Mouse (Mus musculus) midbrain, postnatal 0 days (tissue): ENCODE measurements around the gene Pigs. TPM values are rescaled to one million over a fixed set of nuclear protein-coding genes. Genes with fewer than 3 reads are reported as not detected.

ENCODE experiments used
- ATAC-seq: fragments of 200-750 bp; cut with Nextera tagmentation; 2 replicates; pipeline ENCODE4 v1.8.0; 2017; ENCODE audit warnings: moderate number of reproducible peaks, mild to moderate bottlenecking, moderate TSS enrichment, moderate library complexity; ENCODE audit not compliant: low FRiP score
- DNase-seq: peaks from one replicate; pipeline ENCODE4 v3.0.0-alpha.2; 2015; ENCODE audit warnings: low spot score
- H3K27ac ChIP-seq: fragments of 300-500 bp; sonication (generic); 2 replicates; pipeline ENCODE4 v1.5.1; 2014; ENCODE audit warnings: low read depth, mild to moderate bottlenecking, low read length, mixed read lengths
- H3K27me3 ChIP-seq: fragments of 300-500 bp; sonication (generic); 2 replicates; pipeline ENCODE4 v1.6.1; 2014; ENCODE audit warnings: low read length, control low read depth, mixed read lengths; ENCODE audit not compliant: insufficient read depth
- H3K36me3 ChIP-seq: fragments of 300-500 bp; sonication (generic); 2 replicates; pipeline ENCODE4 v1.6.1; 2014; ENCODE audit warnings: low read length, control low read depth, mixed read lengths; ENCODE audit not compliant: insufficient read depth
- H3K4me1 ChIP-seq: fragments of 300-500 bp; sonication (generic); 2 replicates; pipeline ENCODE4 v1.6.1; 2014; ENCODE audit warnings: mild to moderate bottlenecking, control low read depth, antibody characterized with exemption, low read length, mixed read lengths; ENCODE audit not compliant: insufficient read depth
- H3K4me2 ChIP-seq: fragments of 300-500 bp; sonication (generic); 2 replicates; pipeline ENCODE4 v1.6.1; 2014; ENCODE audit warnings: low read depth, mild to moderate bottlenecking, low read length, mixed read lengths; ENCODE audit not compliant: poor library complexity, severe bottlenecking
- H3K4me3 ChIP-seq: fragments of 300-500 bp; sonication (generic); 2 replicates; pipeline ENCODE4 v1.5.1; 2014; ENCODE audit warnings: low read depth, mild to moderate bottlenecking, low read length, moderate library complexity
- H3K9ac ChIP-seq: fragments of 300-500 bp; sonication (generic); replicated peaks from 2 replicates; pipeline ENCODE4 v1.6.1; 2014; ENCODE audit warnings: mild to moderate bottlenecking, low read length, moderate library complexity, mixed read lengths; ENCODE audit not compliant: poor library complexity, severe bottlenecking
- H3K9me3 ChIP-seq: fragments of 300-500 bp; sonication (generic); 2 replicates; pipeline ENCODE4 v1.6.1; 2016; ENCODE audit warnings: low read length, control low read depth
- CTCF ChIP-seq: IDR thresholded peaks from 2 replicates; pipeline ENCODE4 v1.5.1; 2016; ENCODE audit warnings: antibody characterized with exemption, mild to moderate bottlenecking
- WGBS: fragments of 180-500 bp; shearing (Covaris S2); extraction: QIAGEN DNeasy Blood & Tissue Kit; methylation state at CpG from one replicate; pipeline ENCODE4 v1.1.7; 2014; 5-methylcytosine and 5-hydroxymethylcytosine counted together
- polyA plus RNA-seq: library from polyadenylated mRNA; unstranded; fragments of >200 nt; fragmentation: Nextera tagmentation; extraction: Ambion mirVana; gene quantifications from 2 replicates; pipeline ENCODE4 v1.2.1, GENCODE M21; 2015
- total RNA-seq: library from RNA; depleted of rRNA; stranded (reverse); fragments of >200 nt; gene quantifications from 2 replicates; pipeline ENCODE4 v1.2.3, GENCODE M21; 2014; rRNA removed

Pigs gene
- total RNA-seq = 62.4 and 67.2 TPM in 2 replicates
- polyA plus RNA-seq = 82.6 and 91.0 TPM in 2 replicates

DNA sequence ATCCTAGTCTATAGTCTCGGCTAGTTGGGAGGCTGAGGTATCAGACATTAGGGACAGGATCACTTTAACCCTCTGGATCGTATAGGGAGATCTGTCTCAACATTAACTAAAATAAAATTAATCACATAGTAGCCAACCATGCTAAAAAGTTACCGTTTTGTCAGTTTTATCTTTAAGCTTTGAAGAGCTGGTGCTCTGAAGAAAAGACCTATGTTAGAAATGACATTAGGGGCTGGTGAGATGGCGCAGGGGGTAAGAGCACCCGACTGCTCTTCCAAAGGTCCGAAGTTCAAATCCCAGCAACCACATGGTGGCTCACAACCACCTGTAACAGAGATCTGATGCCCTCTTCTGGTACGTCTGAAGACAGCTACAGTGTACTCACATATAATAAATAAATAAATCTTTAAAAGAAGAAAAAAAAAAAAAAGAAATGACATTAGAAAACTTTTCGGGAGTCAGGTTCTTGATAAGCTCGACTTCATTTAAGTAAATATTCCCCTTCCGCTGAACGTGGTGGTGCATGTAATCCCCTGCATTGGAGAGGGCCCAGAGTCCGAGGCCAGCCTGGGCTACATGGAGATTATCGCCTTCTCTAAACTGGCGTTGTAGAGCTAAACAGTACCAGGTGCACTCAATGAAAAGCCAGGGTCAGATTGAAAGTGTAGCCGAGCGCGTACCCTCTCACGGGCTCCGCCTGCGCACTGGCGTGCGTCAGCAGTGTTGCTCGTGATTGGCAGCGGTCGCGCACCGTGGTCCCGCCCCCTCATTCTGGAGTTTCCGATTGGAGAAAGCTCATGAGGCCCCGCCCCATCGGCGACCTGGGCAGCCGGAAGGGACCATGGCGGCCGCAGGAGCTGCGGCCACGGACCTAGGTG is at the start of gene Pigs:
TSS of gene Pigs (plus strand) at position 782 of the 878 bp plus-strand sequence.
- TF ChIP-seq CTCF = peak; percentile 45; the same call in 1 of the 2 replicates
- H3K4me1 ChIP-seq = peaks cover 5% of the 10 kb centered on the region; the same call in 1 of the 2 replicates
- ATAC-seq = peak; percentile 95
- 12% methylated on average over 37 of the region's 37 CpGs for WGBS
- DNase-seq = peak; percentile 96
- no peaks in the 10 kb centered on the region for H3K27me3 ChIP-seq
- no peaks in the 10 kb centered on the region for H3K9me3 ChIP-seq
- H3K9ac ChIP-seq = peak within 1 kb of the TSS; percentile 79
- H3K4me3 ChIP-seq = peak within 1 kb of the TSS; percentile 78
- H3K36me3 ChIP-seq = peaks cover 6% of the 10 kb centered on the region; the same call in 1 of the 2 replicates
- H3K27ac ChIP-seq = no peak within 1 kb of the TSS
- H3K4me2 ChIP-seq = peak within 1 kb of the TSS; percentile 88

DNA sequence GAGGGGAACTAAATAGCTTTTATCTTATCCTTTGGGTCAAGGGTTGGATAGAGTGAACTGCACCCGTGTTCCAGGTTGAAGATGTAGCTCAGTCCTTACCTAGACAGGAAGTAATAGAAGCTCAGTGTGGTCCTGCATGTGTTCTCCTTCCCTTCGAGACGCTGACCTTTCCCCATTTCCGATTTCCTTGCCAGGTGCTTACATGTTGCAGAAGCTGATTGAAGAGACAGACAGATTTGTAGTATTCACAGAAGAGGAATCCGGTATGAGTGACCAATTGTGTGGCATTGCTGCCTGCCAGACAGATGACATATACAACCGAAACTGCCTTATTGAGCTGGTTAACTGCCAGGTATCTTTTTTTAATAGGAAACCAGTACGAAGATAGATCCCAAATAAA is 49.4 kb upstream of the Pigs start:
- no peaks in the 10 kb centered on the region for H3K9me3 ChIP-seq
- no peak overlapping the region for H3K4me2 ChIP-seq
- no peak for TF ChIP-seq CTCF
- DNase-seq (no peak), ATAC-seq (no peak)
- no peak overlapping the region for H3K27ac ChIP-seq
- H3K27me3 ChIP-seq = no peaks in the 10 kb centered on the region
- H3K4me1 ChIP-seq = no peaks in the 10 kb centered on the region
- 0 out of 2 replicates have a peak overlapping the region, but pooled peaks have one; percentile 8 for H3K9ac ChIP-seq
- 90% methylated on average over 7 of the region's 7 CpGs for WGBS
- H3K4me3 ChIP-seq = no peak overlapping the region
- peaks cover 71% of the 10 kb centered on the region for H3K36me3 ChIP-seq

DNA sequence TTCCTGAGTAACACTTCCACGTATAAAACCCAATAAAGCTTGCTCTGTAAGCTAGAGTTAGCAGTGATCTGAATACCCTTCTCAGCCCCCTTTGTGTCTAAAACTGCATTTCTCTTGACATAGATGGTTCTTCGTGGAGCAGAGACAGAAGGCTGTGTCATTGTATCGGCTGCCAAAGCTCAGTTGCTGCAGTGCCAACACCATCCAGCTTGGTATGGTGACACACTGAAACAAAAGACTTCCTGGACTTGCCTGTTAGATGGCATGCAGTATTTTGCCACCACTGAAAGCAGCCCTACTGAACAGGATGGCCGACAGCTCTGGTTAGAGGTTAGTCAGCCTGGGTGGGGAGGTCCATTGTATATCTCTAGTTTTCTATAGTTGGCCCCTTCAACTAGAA is 48.6 kb upstream of the Pigs start:
- H3K27me3 ChIP-seq = no peaks in the 10 kb centered on the region
- no peak for TF ChIP-seq CTCF
- H3K4me1 ChIP-seq = no peaks in the 10 kb centered on the region
- ATAC-seq = no peak
- peaks cover 71% of the 10 kb centered on the region for H3K36me3 ChIP-seq
- no peak overlapping the region for H3K4me2 ChIP-seq
- H3K4me3 ChIP-seq = no peak overlapping the region
- no peaks in the 10 kb centered on the region for H3K9me3 ChIP-seq
- DNase-seq = peak; percentile 40
- no peak overlapping the region for H3K27ac ChIP-seq
- H3K9ac ChIP-seq = no peak overlapping the region
- 61% methylated on average over 4 of the region's 4 CpGs for WGBS

DNA sequence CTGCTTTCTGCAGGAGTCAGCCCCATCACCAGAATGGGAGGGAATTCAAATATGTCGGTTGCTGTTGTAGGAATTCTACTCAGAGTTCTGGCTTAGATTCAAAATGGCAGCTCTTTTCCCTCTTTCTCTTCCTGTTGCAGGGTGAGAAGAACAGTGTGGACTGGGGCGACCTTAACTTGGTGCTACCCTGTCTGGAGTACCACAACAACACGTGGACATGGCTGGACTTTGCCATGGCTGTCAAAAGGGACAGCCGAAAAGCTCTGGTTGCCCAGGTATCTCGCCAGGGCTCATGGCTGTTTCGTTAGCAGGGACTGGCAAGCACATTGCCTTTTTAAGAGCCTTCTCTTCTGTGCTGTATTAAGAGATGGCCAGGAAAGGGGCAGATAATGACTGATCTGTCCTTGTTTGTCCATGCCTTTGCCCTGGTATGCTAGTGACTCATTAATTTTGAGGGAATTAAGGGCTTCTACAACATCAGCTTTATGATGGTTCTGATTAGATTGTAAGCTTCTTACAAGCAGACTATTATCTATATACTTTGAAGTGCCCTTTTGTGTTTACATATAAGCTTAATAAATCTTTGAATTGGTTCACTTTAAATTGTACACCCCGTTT is 39.0 kb upstream of the Pigs start:
- no peak for TF ChIP-seq CTCF
- H3K4me2 ChIP-seq = no peak overlapping the region
- H3K9me3 ChIP-seq = no peaks in the 10 kb centered on the region
- no peak for ATAC-seq
- no peaks in the 10 kb centered on the region for H3K27me3 ChIP-seq
- H3K36me3 ChIP-seq = peaks cover 46% of the 10 kb centered on the region
- H3K4me3 ChIP-seq = no peak overlapping the region
- 93% methylated on average over 7 of the region's 7 CpGs for WGBS
- H3K4me1 ChIP-seq = no peaks in the 10 kb centered on the region
- H3K9ac ChIP-seq = no peak overlapping the region
- H3K27ac ChIP-seq = no peak overlapping the region
- DNase-seq = no peak

DNA sequence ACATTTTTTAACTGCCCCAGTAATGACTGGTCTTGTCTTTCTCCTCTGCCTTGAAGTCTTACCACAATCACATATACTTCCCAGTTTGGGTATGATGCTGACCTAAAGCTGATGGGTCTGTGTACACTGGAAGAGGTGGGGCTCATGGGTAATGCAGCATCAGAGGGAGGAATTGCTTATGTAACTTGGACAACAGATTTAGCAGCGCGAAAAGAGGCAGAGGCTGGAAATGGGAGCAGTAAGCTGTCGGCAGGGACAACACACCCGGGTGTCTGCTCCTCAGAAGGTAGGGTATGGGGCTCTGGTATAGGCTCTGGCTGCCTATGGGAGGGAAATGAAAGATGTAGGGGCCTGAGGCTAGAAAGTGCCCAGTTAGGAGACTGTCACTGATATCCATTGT is 37.6 kb upstream of the Pigs start, which contains the start of gene BC030499:
TSS of gene BC030499 (plus strand) at position 188 of the 400 bp plus-strand sequence.
- H3K4me1 ChIP-seq = no peaks in the 10 kb centered on the region
- H3K9ac ChIP-seq = no peak within 1 kb of the TSS
- DNase-seq = no peak
- WGBS = 92% methylated on average over 4 of the region's 4 CpGs
- no peaks in the 10 kb centered on the region for H3K27me3 ChIP-seq
- peaks cover 33% of the 10 kb centered on the region for H3K36me3 ChIP-seq
- no peaks in the 10 kb centered on the region for H3K9me3 ChIP-seq
- TF ChIP-seq CTCF = no peak
- H3K4me2 ChIP-seq = no peak within 1 kb of the TSS
- no peak within 1 kb of the TSS for H3K27ac ChIP-seq
- no peak within 1 kb of the TSS for H3K4me3 ChIP-seq
- ATAC-seq = no peak

DNA sequence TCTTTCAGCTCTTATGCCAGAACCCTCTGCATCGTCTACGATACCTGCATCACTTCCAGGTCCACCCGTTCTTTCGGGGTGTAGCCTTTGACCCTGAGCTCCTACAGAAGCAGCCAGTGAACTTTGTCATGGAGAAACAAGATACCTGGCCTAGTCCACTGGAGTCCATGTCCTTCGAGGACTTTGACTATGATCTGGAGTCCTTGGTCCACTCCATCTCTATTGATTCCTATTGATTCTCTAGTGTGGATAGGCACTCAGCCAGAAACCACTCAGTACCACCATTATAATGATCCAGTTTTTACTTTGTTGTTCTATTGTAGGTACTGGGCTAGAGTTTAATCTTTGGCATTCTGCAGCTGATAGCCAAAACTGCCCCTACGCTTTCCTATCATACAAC is 33.6 kb upstream of the Pigs start:
- 98% methylated on average over 6 of the region's 6 CpGs for WGBS
- no peak overlapping the region for H3K9ac ChIP-seq
- H3K9me3 ChIP-seq = no peaks in the 10 kb centered on the region
- no peak overlapping the region for H3K4me3 ChIP-seq
- no peak for DNase-seq
- ATAC-seq = no peak
- H3K27ac ChIP-seq = no peak overlapping the region
- no peaks in the 10 kb centered on the region for H3K27me3 ChIP-seq
- no peak overlapping the region for H3K4me2 ChIP-seq
- peaks cover 6% of the 10 kb centered on the region; the same call in 1 of the 2 replicates for H3K36me3 ChIP-seq
- no peaks in the 10 kb centered on the region for H3K4me1 ChIP-seq
- no peak for TF ChIP-seq CTCF
